ENCODE assay signal across 9 mouse cellular contexts in the genomic region with DNA sequence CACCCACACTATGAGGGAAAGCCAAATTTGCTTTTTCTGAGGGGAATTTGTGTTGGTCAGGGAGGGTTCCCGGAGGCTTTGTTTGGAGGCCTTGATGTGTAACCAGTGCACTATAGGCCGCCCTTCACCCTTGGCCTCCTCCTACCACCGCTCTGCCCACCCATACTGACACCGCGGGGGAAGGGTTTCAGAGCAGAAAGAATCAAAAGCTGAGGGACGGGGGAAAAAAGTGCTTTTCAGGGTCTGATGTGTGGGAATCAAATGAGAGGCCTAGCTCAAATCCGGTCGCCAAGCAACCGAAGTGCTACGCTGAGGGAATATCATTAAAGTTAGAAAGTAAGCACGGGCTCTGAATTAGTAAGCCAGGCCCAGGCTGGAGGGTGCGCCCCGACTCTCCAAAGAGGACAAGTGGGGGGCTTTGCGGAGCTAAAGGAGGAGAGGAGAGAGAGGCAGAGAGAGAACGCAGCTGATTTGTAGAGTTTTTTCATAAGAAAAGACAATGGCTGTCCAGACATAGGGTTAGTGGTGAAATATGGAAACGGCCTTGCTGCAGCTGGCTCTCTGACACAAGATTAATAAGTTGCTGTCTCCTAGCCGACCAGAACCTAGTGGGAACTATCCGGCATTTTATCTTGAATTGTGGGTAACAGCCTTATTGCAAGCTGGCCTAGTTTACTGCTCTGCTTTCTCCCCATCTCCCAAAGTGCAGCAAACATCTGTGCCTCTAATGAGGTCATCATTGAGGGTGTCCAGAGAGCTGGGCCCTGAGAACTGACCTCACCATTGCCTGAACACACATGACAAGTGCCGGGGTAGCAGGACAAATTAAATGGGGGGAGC.
DNase-seq lines count a peak whose midpoint lies in the region; ATAC-seq and TF ChIP-seq lines count a peak whose summit lies in the region.
"Had no signal": no experiment of that assay in that cellular context is flagged by ENCODE, and none has a peak within 500 bp of the region (broad histone marks: within the 10 kb centered on the region; RNA-seq: fewer than 3 reads in every experiment).

No protein-coding gene starts in this region.

- no peaks in the 10 kb centered on the region for H3K9me3 ChIP-seq in embryonic facial prominence, embryonic 13.5 days
- no peaks in the 10 kb centered on the region for H3K9me3 ChIP-seq in midbrain, postnatal 0 days (ENCODE audit: low read length)

- no peaks in the 10 kb centered on the region for H3K36me3 ChIP-seq in embryonic facial prominence, embryonic 13.5 days
- H3K36me3 ChIP-seq in midbrain, postnatal 0 days (ENCODE audit: insufficient read depth, low read length): no peaks in the 10 kb centered on the region

- ATAC-seq in embryonic facial prominence, embryonic 13.5 days (ENCODE audit: insufficient number of reproducible peaks, insufficient read depth, low FRiP score, low TSS enrichment, low read depth): no peak
- ATAC-seq in midbrain, postnatal 0 days (ENCODE audit: low FRiP score): peak; percentile 80
- no peak for ATAC-seq in CD4-positive, CD25-positive, alpha-beta regulatory T cell, adult 4 months

- 0 out of 2 replicates have a peak overlapping the region, but pooled peaks have one; percentile 21 for H3K9ac ChIP-seq in embryonic facial prominence, embryonic 13.5 days
- no peak overlapping the region for H3K9ac ChIP-seq in midbrain, postnatal 0 days (replicated peaks; ENCODE audit: low read length, poor library complexity, severe bottlenecking)

- no peak overlapping the region for H3K4me3 ChIP-seq in embryonic facial prominence, embryonic 13.5 days
- H3K4me3 ChIP-seq in layer of hippocampus, adult 2 months: peak overlapping the region; percentile 15; the same call in 1 of the 2 replicates
- no peak overlapping the region for H3K4me3 ChIP-seq in midbrain, postnatal 0 days (ENCODE audit: low read depth, low read length)

- no peak overlapping the region for H3K4me2 ChIP-seq in embryonic facial prominence, embryonic 13.5 days
- H3K4me2 ChIP-seq in midbrain, postnatal 0 days (ENCODE audit: low read depth, low read length, poor library complexity, severe bottlenecking): peak overlapping the region; percentile 15

- peaks cover 7% of the 10 kb centered on the region; the same call in 1 of the 2 replicates for H3K4me1 ChIP-seq in embryonic facial prominence, embryonic 13.5 days
- H3K4me1 ChIP-seq in midbrain, postnatal 0 days (ENCODE audit: insufficient read depth, low read length): peaks cover 15% of the 10 kb centered on the region; the same call in 1 of the 2 replicates

- H3K27ac ChIP-seq in embryonic facial prominence, embryonic 13.5 days: no peak overlapping the region
- H3K27ac ChIP-seq in layer of hippocampus, adult 2 months: peak overlapping the region; percentile 86
- peak overlapping the region; percentile 64 for H3K27ac ChIP-seq in midbrain, postnatal 0 days (ENCODE audit: low read depth, low read length)
- H3K27ac ChIP-seq: kidney, postnatal 0 days had no signal

- H3K27me3 ChIP-seq in embryonic facial prominence, embryonic 13.5 days: no peaks in the 10 kb centered on the region
- no peaks in the 10 kb centered on the region for H3K27me3 ChIP-seq in midbrain, postnatal 0 days (ENCODE audit: insufficient read depth, low read length)

- peak; percentile 19 for DNase-seq in gastrocnemius, postnatal 25 days
- no peak for DNase-seq in gastrocnemius, postnatal 14 days
- DNase-seq in layer of hippocampus, adult 2 months (ENCODE audit: low spot score in 2 of 2): peak; percentile 37 to 78
- peak; percentile 89 for DNase-seq in midbrain, postnatal 0 days (ENCODE audit: low spot score)
- no peak for DNase-seq in MN1 (ENCODE audit: low spot score)
- no peak for DNase-seq in thymus, postnatal 25 days

- WGBS in embryonic facial prominence, embryonic 13.5 days: 55% methylated on average over 19 of the region's 19 CpGs
- 10% methylated on average over 19 of the region's 19 CpGs for WGBS in midbrain, postnatal 0 days

- intact Hi-C loops in gastrocnemius, postnatal 14 days (cut with DNase I; ENCODE audit: low total_unique reads): no loop called here

- TF ChIP-seq CTCF in layer of hippocampus, adult 2 months (conservative IDR thresholded peaks at IDR 0.05): no peak
- no peak for TF ChIP-seq CTCF in midbrain, postnatal 0 days (IDR thresholded peaks at IDR 0.05)

Comparison
In these comparisons a context has a peak if more than half of its experiments do, and no peak if none do; other contexts are left out.
1. DNase-seq: peak in gastrocnemius, postnatal 25 days (single experiment), layer of hippocampus, adult 2 months (2 of 2) and midbrain, postnatal 0 days (single experiment); none in gastrocnemius, postnatal 14 days (single experiment), MN1 (single experiment) and thymus, postnatal 25 days (single experiment).